Mouse (Mus musculus): Measurements from ENCODE around the gene Manba.

DNA sequence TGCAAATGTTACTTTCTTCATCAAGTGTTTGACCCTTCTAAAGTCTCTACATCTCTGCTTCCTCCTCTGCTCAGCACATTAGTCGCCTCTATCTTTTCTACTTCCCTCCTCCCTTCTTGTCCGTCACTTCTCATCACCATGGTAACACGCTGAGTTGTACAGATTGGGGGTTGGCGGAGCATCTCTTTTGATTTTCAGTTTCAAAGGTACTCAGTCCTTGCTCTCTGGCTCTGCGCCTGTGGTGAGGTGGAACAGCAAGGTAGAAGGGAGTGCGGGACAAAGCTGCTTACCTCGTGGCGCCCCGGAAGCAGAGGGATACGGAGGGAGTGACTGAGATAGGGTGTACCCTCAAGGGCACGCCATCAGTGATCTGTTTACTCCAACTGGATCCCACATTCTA lies 27.9 kb downstream of the Manba start:
- TF ChIP-seq POLR2A (IDR thresholded peaks at IDR 0.05; ENCODE audit: low read depth, low read length) (no peak), CTCF (IDR thresholded peaks at IDR 0.05; ENCODE audit: borderline replicate concordance, insufficient read depth, low read length) (no peak)
